Mouse (Mus musculus) Muller cell, postnatal 12 days (primary cell): ENCODE data around the gene Ndel1.
A peak's percentile ranks its signal among the peaks of the same experiment; 100 is the strongest.
"Not testable (repeated sequence)": the region's sequence is repeated elsewhere in the genome, so short reads cannot be mapped to it uniquely, and the experiment has no call there.

ENCODE experiments used
- DNase-seq: peaks from one replicate; pipeline ENCODE4 v3.0.0-alpha.2; 2015; ENCODE audit errors: inconsistent ontology term

Gene Ndel1

GRCm38 (mm10) chr11:68851644-68852485 is 19.8 kb downstream of the Ndel1 start:
- no peak for DNase-seq

- no peak for DNase-seq
These were observed 20.8 kb downstream of the Ndel1 start for GRCm38 (mm10) chr11:68850862-68851261.

- peak; percentile 47 for DNase-seq
These were observed 32.1 kb downstream of the Ndel1 start for GRCm38 (mm10) chr11:68839606-68840005.

- no peak for DNase-seq
These were observed 36.6 kb downstream of the Ndel1 start for GRCm38 (mm10) chr11:68835034-68835433.

- no peak for DNase-seq
These were observed 38.1 kb downstream of the Ndel1 start for GRCm38 (mm10) chr11:68833593-68833992.

GRCm38 (mm10) chr11:68832793-68833192 is 38.9 kb downstream of the Ndel1 start:
- DNase-seq: no peak

GRCm38 (mm10) chr11:68831580-68831979 is 40.1 kb downstream of the Ndel1 start:
- not testable (repeated sequence) for DNase-seq

GRCm38 (mm10) chr11:68826735-68827134 is 44.9 kb downstream of the Ndel1 start:
- DNase-seq: no peak

GRCm38 (mm10) chr11:68822326-68822725 is 49.3 kb downstream of the Ndel1 start:
- DNase-seq: no peak

GRCm38 (mm10) chr11:68819226-68819805 is 52.3 kb downstream of the Ndel1 start:
- DNase-seq: no peak

GRCm38 (mm10) chr11:68818416-68818815 is 53.2 kb downstream of the Ndel1 start:
- no peak for DNase-seq

GRCm38 (mm10) chr11:68811881-68812577 is 59.6 kb downstream of the Ndel1 start:
- DNase-seq: no peak

- DNase-seq: peak; percentile 36
These were observed 63.9 kb downstream of the Ndel1 start for GRCm38 (mm10) chr11:68807787-68808186.

GRCm38 (mm10) chr11:68805148-68805547 is 66.5 kb downstream of the Ndel1 start:
- no peak for DNase-seq

GRCm38 (mm10) chr11:68798258-68798657 is 73.4 kb downstream of the Ndel1 start:
- DNase-seq: no peak

GRCm38 (mm10) chr11:68791794-68792193 is 79.9 kb downstream of the Ndel1 start:
- no peak for DNase-seq

GRCm38 (mm10) chr11:68790720-68791119 is 80.9 kb downstream of the Ndel1 start:
- DNase-seq: no peak

- peak; percentile 8 for DNase-seq
These were observed 84.4 kb downstream of the Ndel1 start for GRCm38 (mm10) chr11:68787222-68787621.

- DNase-seq: no peak
These were observed 85.8 kb downstream of the Ndel1 start for GRCm38 (mm10) chr11:68785813-68786212.

GRCm38 (mm10) chr11:68782336-68782735 is 89.3 kb downstream of the Ndel1 start:
- DNase-seq: peak; percentile 22

- no peak for DNase-seq
These were observed 91.1 kb downstream of the Ndel1 start for GRCm38 (mm10) chr11:68780466-68781114.
